Mouse (Mus musculus) forebrain, embryonic 15.5 days (tissue): ENCODE measurements around the gene Proser3. TPM values are rescaled to one million over a fixed set of nuclear protein-coding genes. Genes with fewer than 3 reads are reported as not detected.

Experiments used
- ATAC-seq: fragments of 200-750 bp; cut with Nextera tagmentation; replicated peaks from 2 replicates; pipeline ENCODE4 v1.8.0; 2017; ENCODE audit warnings: mild to moderate bottlenecking, moderate TSS enrichment, moderate library complexity
- H3K27ac ChIP-seq: fragments of 300-500 bp; sonication (generic); replicated peaks from 2 replicates; pipeline ENCODE4 v1.5.1; 2015; ENCODE audit warnings: mild to moderate bottlenecking, inconsistent platforms
- H3K27me3 ChIP-seq: fragments of 300-500 bp; sonication (generic); 2 replicates; pipeline ENCODE4 v1.6.1; 2015; ENCODE audit warnings: inconsistent platforms
- H3K36me3 ChIP-seq: fragments of 300-500 bp; sonication (generic); 2 replicates; pipeline ENCODE4 v1.6.1; 2015; ENCODE audit warnings: mild to moderate bottlenecking, inconsistent platforms
- H3K4me1 ChIP-seq: fragments of 300-500 bp; sonication (generic); 2 replicates; pipeline ENCODE4 v1.6.1; 2015; ENCODE audit warnings: inconsistent platforms
- H3K4me2 ChIP-seq: fragments of 300-500 bp; sonication (generic); replicated peaks from 2 replicates; pipeline ENCODE4 v1.6.1; 2015; ENCODE audit warnings: mild to moderate bottlenecking, inconsistent platforms
- H3K4me3 ChIP-seq: fragments of 300-500 bp; sonication (generic); 2 replicates; pipeline ENCODE4 v1.5.1; 2015; ENCODE audit warnings: mild to moderate bottlenecking, inconsistent platforms
- H3K9ac ChIP-seq: fragments of 300-500 bp; sonication (generic); replicated peaks from 2 replicates; pipeline ENCODE4 v1.6.1; 2015; ENCODE audit warnings: mild to moderate bottlenecking, inconsistent platforms
- H3K9me3 ChIP-seq: fragments of 300-500 bp; sonication (generic); 2 replicates; pipeline ENCODE4 v1.6.1; 2016; ENCODE audit warnings: inconsistent platforms
- WGBS: fragments of 180-500 bp; shearing (Covaris S2); methylation state at CpG from one replicate; pipeline ENCODE4 v1.1.7; 2015; ENCODE audit warnings: mixed read lengths; 5-methylcytosine and 5-hydroxymethylcytosine counted together
- polyA plus RNA-seq: library from polyadenylated mRNA; unstranded; fragments of >200 nt; fragmentation: Nextera tagmentation; extraction: Ambion mirVana; gene quantifications from 2 replicates; pipeline ENCODE4 v1.2.1, GENCODE M21; 2015

Gene Proser3
- polyA plus RNA-seq, 1 experiment from 2014 or later = 12.3 TPM

DNA sequence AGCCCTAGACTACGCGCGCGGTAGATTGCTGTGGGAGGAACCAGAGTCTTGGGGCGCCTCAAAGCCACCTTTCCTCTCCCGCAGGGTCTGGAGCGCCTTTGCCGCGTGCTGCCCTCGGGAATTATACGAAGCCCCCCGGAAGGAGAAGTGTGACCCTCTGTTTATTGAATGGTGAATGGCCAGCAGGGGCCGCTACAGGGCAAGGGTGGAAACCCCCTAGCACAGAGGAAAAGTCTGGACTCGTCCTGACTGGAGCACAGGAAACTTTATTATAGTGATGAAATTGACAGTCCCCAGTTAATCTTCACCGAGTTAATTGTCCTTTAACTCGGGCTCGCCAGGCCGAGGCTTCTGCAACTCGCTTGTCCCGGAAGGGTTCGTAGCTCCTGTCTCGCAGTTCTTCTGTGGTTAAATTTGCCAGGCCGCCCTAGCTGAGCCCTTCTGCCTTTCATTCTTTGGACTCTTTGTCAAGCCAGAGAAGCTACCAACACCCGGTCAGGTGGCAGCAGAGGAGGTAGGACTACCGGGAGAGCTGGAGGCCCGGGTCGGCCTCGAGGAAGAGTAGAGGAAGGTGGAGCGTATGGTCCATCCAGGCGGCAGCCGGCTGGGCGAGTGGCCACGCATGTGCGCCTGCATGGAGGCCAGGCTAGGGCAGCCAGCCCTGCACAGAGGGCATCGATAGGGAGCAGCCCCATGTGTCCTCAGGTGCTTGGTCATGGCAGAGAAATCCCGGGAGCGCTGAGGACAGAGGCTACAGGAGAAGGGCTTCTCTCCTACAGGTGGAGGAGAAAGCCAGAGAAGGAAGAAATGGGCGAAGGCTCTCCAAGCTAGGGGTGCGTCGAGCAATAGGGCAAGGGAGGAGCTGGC is 37.6 kb upstream of the Proser3 start:
- peak overlapping the region; percentile 93 for H3K27ac ChIP-seq
- H3K4me1 ChIP-seq = peaks cover 24% of the 10 kb centered on the region
- WGBS = 31% methylated on average over 40 of the region's 40 CpGs
- peak; percentile 67 for ATAC-seq
- H3K36me3 ChIP-seq = peaks cover 15% of the 10 kb centered on the region
- H3K27me3 ChIP-seq = no peaks in the 10 kb centered on the region
- peak overlapping the region; percentile 78 for H3K4me2 ChIP-seq
- no peaks in the 10 kb centered on the region for H3K9me3 ChIP-seq
- H3K9ac ChIP-seq = peak overlapping the region; percentile 95
- peak overlapping the region; percentile 95 for H3K4me3 ChIP-seq

DNA sequence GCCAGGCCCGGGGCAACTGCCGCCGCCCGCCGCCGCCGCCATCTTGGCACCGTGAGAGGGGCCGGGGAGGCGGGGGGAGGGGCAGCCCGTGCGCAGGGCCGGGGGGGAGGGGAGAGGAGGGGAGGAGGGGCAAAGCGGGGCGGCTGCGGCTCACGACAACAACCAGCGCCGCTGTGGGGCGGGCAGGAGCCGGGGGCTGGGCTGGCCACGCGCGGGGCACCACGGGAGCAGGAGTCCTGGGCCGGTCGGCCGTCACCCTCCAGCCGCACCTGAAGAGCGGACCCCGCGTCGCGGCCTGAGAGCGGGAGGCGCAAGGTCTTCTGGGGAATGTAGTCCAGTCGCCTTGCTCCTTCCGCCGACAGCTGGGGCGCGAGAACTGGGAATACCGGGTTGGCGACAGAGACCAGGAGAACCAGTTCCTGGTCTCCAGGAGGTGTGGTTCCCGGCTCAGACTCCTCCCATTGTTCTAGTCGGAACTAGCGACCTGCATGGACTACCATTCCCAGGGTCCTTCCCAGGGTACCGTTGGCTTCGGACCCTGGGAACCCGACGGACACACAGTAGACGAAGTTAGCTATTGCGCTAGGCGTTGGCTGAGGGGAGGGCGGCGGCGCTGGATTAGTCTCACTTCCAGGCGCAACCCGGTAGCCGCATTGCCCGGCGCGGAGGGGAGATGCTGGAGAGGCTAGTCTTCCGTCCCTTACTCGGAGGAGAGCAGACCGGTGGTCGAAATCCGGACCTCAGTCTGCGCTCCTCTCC is 36.8 kb upstream of the Proser3 start, which contains the start of gene Kmt2b:
TSS of gene Kmt2b (minus strand) at position 51 of the 759 bp plus-strand sequence.
- Histone ChIP-seq H3K4me2 (peak within 1 kb of the TSS; percentile 82), H3K27me3 (no peaks in the 10 kb centered on the region), H3K4me1 (peaks cover 24% of the 10 kb centered on the region), H3K9ac (peak within 1 kb of the TSS; percentile 95), H3K4me3 (peak within 1 kb of the TSS; percentile 95), H3K27ac (peak within 1 kb of the TSS; percentile 93), H3K9me3 (no peaks in the 10 kb centered on the region), H3K36me3 (peaks cover 23% of the 10 kb centered on the region)
- WGBS = under 1% methylated on average over 59 of the region's 68 CpGs
- peak; percentile 95 for ATAC-seq

DNA sequence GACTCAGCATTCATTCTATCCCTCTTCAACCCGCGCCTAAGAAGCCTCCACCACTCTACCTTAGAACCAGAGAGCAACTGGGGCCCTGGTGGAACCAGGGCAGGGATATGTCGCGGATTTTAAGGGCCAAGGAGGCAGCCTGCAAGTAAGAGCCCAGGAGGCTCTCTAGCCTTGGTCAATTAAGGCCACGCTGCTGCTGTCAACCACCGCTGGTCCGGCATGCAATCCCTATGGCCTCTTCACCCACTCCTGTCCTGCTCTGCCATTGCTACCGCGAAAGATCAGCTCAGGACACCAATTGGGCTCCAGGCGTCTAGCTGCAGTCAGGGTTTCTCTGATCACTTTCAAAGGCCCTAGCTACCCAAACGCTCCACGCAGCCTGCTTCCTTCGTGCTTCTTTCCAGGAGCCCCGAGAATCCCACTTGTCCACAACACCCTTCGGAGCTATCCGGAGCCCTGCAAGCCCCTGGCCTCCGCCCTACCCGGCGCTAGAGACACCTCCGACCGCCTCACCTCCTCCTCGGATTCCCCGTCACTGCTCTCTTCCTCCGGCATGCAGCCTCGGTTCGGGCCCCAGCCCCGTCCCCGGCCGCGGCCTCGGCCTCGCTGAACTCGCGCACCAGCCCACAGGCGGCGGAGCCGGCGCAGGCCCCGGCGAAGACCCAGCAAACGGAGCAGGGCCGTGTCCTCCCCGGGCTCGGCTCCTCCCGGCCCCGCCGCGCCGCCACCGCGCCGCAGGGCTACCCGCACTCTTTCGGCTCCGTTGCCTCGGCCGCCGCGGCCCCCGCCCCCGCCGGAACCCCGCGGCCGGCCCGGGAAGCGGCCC is 36.0 kb upstream of the Proser3 start:
- H3K9ac ChIP-seq = peak overlapping the region; percentile 95
- WGBS = 0% methylated on average over 56 of the region's 67 CpGs
- H3K4me2 ChIP-seq = peak overlapping the region; percentile 82
- peak overlapping the region; percentile 93 for H3K27ac ChIP-seq
- no peaks in the 10 kb centered on the region for H3K27me3 ChIP-seq
- H3K36me3 ChIP-seq = peaks cover 31% of the 10 kb centered on the region
- peak; percentile 42 for ATAC-seq
- peak overlapping the region; percentile 95 for H3K4me3 ChIP-seq
- no peaks in the 10 kb centered on the region for H3K9me3 ChIP-seq
- peaks cover 24% of the 10 kb centered on the region for H3K4me1 ChIP-seq

DNA sequence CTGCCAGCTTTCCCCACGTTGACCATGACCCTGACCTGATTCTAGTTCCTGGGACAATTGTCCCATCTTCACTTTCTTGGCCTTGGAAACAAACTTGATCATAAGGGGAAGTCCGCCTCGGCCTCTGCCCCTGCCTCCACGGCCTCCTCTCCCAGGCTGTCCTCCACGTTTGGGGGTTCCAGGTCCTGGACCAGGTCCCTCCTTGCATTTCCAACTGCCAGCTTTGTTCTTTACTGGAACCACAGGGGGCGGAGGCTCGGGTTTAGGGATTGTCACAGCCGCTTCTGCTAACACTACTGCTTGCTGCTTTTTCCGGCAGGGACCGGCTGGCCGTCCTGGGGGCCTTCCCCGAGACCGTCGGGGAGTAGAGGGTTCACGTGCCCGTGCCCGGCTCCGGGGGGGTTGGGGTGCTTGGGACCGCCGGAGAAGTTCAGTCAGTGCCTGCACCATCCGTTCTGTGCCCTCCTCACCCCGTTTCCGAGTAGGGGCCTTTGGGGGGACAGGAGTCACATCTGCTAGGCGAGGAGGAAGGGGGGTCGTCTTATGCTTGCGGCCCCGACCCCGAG is 34.4 kb upstream of the Proser3 start:
- Histone ChIP-seq H3K27me3 (no peaks in the 10 kb centered on the region), H3K9me3 (no peaks in the 10 kb centered on the region), H3K4me3 (peak overlapping the region; percentile 95; the same call in 1 of the 2 replicates), H3K27ac (no peak overlapping the region), H3K4me2 (peak overlapping the region; percentile 82), H3K36me3 (peaks cover 47% of the 10 kb centered on the region), H3K4me1 (peaks cover 24% of the 10 kb centered on the region), H3K9ac (0 out of 2 replicates have a peak overlapping the region, but pooled peaks have one; percentile 95)
- WGBS = 88% methylated on average over 28 of the region's 28 CpGs
- no peak for ATAC-seq

DNA sequence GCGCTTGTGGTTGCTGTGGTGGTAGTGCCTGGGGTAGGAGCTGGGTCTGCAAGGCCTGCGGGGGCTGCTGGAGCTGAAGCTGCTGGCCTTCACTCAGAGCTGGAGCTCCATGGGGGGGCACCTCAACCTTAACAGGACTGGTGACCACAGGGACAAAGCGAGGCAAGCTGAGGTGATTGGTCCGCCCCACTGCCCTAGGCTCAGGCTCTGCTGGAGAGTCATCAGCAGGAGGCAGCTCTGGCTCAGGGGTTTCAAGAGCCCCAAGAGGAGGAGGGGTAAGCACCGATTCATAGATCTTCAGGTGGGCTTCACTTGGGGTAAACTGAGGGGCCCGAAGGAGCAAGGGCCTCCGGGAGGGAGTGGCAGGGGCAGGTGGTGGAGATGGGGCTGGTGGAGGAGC is 33.1 kb upstream of the Proser3 start:
- WGBS = 93% methylated on average over 7 of the region's 7 CpGs
- peaks cover 60% of the 10 kb centered on the region for H3K36me3 ChIP-seq

DNA sequence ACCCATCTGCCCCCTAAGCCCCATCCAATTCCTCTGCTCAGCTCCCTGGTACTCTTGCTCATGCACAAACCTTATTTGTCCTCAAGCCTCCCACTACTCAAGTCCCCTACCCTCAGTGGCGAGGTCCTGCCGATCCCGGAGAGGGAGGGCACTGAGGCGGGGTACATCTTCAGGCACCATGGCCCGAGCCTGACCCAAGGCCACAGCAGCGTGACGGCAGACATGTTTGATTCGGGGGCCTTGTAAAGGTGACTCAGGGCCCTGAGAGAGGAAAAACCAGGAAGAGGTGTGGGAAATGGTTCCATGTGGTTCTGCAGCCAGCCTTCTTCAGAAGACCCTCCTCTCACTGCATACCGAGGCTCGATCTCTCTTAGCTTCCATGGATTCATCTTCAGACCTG is 32.2 kb upstream of the Proser3 start:
- H3K4me3 ChIP-seq = no peak overlapping the region
- H3K9ac ChIP-seq = no peak overlapping the region
- 93% methylated on average over 10 of the region's 10 CpGs for WGBS
- no peaks in the 10 kb centered on the region for H3K9me3 ChIP-seq
- no peaks in the 10 kb centered on the region for H3K27me3 ChIP-seq
- no peak overlapping the region for H3K4me2 ChIP-seq
- H3K36me3 ChIP-seq = peaks cover 68% of the 10 kb centered on the region
- no peak overlapping the region for H3K27ac ChIP-seq
- peaks cover 16% of the 10 kb centered on the region for H3K4me1 ChIP-seq
- no peak for ATAC-seq

More for the DNA sequence above, 33.1 kb upstream of the Proser3 start:
- H3K9ac ChIP-seq = no peak overlapping the region
- no peak for ATAC-seq
- H3K4me2 ChIP-seq = no peak overlapping the region
- H3K27me3 ChIP-seq = no peaks in the 10 kb centered on the region
- H3K27ac ChIP-seq = no peak overlapping the region
- peaks cover 24% of the 10 kb centered on the region for H3K4me1 ChIP-seq
- no peak overlapping the region for H3K4me3 ChIP-seq
- no peaks in the 10 kb centered on the region for H3K9me3 ChIP-seq

DNA sequence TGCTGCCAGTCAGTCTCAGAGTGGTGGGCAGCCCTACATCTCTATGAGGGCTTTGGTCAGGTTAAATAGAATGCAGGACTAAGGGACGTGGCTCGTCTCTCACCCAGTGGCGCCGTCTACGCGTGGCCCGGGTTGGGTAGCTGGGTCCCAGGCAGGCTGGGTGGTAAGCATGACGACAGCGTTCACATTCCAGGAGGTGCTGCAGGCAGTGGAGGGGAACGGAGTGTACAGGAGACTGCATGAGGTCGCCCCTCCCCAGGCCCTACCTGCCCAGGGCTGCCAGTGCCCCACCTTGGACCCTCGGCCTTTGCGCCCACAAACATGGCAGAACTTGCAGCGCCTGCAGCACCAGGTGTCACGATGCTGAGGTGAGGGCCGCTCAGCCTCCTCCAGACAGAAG is 29.4 kb upstream of the Proser3 start:
- no peaks in the 10 kb centered on the region for H3K9me3 ChIP-seq
- no peak for ATAC-seq
- no peak overlapping the region for H3K27ac ChIP-seq
- no peak overlapping the region for H3K9ac ChIP-seq
- H3K4me1 ChIP-seq = peaks cover 2% of the 10 kb centered on the region
- H3K4me3 ChIP-seq = no peak overlapping the region
- WGBS = 95% methylated on average over 16 of the region's 16 CpGs
- peaks cover 96% of the 10 kb centered on the region for H3K36me3 ChIP-seq
- H3K27me3 ChIP-seq = no peaks in the 10 kb centered on the region
- no peak overlapping the region for H3K4me2 ChIP-seq

DNA sequence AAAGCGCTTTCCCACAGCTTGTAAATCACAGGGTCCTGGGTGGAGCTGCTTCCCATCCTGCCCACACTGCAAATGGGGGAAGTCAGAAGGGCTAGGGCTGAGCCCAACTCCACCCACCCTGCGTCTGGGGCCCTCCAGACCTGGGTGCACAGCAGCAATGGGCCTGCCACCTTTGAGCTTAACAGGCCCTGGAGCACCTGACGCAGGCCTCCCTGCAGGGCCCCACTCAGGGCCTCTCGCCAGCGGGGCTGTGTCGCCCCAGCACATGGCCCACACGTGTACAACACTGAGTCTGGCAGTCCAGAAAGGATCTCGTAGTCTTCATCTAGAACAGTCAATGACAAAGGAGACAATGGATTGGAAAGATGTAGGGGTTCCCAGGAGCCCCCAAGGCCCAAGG is 27.9 kb upstream of the Proser3 start:
- Histone ChIP-seq H3K36me3 (peaks cover 99% of the 10 kb centered on the region), H3K9me3 (no peaks in the 10 kb centered on the region), H3K9ac (no peak overlapping the region), H3K4me1 (no peaks in the 10 kb centered on the region), H3K4me2 (no peak overlapping the region), H3K4me3 (no peak overlapping the region), H3K27ac (no peak overlapping the region), H3K27me3 (no peaks in the 10 kb centered on the region)
- 91% methylated on average over 8 of the region's 8 CpGs for WGBS
- no peak for ATAC-seq

DNA sequence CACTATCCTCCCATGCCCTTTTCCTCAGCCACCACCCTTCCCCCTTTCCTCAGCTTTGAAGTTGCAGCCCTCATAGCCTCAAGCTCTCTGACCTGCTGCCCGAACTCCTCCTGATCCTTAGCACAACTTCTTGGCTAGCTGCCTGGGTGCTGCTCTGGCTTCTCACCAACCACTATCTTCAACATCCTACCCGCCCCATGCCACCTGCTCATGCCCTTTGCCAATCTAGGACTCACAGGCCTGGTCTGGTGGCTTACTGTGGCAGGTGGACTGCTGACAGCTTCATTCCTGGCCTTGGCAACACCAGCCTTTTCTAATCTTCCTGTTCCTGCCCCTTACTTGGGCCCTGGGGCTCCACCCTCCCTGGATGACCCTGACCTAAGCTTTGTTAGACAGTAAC is 20.9 kb upstream of the Proser3 start:
- Histone ChIP-seq H3K27ac (no peak overlapping the region), H3K36me3 (peaks cover 97% of the 10 kb centered on the region), H3K9ac (no peak overlapping the region), H3K4me1 (no peaks in the 10 kb centered on the region), H3K4me2 (no peak overlapping the region), H3K9me3 (no peaks in the 10 kb centered on the region), H3K27me3 (no peaks in the 10 kb centered on the region), H3K4me3 (no peak overlapping the region)
- no peak for ATAC-seq
- WGBS = 77% methylated on average over 2 of the region's 2 CpGs

DNA sequence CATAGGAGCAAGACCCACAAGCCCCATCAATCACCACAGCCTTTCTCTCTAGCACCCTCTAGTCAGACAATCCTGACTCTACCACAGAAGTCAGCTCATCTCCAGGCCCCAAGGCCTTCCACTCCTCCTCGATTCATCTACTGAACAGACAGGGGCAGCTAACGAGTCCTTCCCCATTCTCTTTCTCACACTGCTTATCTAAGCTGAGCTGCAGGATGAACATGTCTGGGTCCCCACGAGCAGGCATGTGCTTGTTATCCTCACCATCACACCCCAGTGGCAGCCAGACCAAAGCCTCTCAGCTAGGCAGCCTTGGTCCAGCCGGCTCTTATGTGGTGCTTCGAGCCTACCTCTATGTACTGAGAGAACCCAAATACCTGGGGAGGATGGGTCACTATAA is 20.3 kb upstream of the Proser3 start:
- H3K4me1 ChIP-seq = no peaks in the 10 kb centered on the region
- no peak for ATAC-seq
- H3K27ac ChIP-seq = no peak overlapping the region
- H3K36me3 ChIP-seq = peaks cover 94% of the 10 kb centered on the region
- 86% methylated on average over 5 of the region's 5 CpGs for WGBS
- no peaks in the 10 kb centered on the region for H3K9me3 ChIP-seq
- H3K4me3 ChIP-seq = no peak overlapping the region
- H3K4me2 ChIP-seq = no peak overlapping the region
- no peak overlapping the region for H3K9ac ChIP-seq
- no peaks in the 10 kb centered on the region for H3K27me3 ChIP-seq

DNA sequence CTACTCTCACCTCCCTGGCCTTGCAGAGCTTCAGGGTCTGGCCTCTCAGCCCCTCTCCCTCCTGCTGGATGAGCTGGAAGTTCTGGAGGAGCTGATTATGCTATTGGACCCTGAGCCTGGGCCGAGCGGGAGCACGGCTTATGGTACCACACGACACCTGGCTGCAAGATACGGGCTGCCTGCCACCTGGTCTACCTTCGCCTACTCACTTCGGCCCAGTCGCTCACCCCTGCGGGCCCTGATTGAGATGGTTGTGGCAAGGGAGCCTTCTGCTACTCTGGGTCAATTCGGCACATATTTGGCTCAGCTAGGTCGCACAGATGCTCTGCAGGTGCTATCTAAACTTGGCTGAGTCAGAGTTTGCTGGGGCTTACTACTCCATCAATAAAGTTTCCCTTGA is 15.5 kb upstream of the Proser3 start:
- Histone ChIP-seq H3K9ac (no peak overlapping the region), H3K4me3 (no peak overlapping the region), H3K9me3 (no peaks in the 10 kb centered on the region), H3K36me3 (peaks cover 68% of the 10 kb centered on the region), H3K27me3 (no peaks in the 10 kb centered on the region), H3K4me2 (no peak overlapping the region), H3K4me1 (peaks cover 10% of the 10 kb centered on the region), H3K27ac (no peak overlapping the region)
- ATAC-seq = no peak
- WGBS = 93% methylated on average over 11 of the region's 11 CpGs
